Mouse (Mus musculus) ovary, postnatal 36 days (tissue): ENCODE results near the gene Rad51d.
A peak's percentile ranks its signal among the peaks of the same experiment; 100 is the strongest.
"Not testable (repeated sequence)": the region's sequence is repeated elsewhere in the genome, so short reads cannot be mapped to it uniquely, and the experiment has no call there.

ENCODE experiments used
- DNase-seq: peaks from one replicate; pipeline ENCODE4 v3.0.0; 2022; ENCODE audit warnings: low spot score, mixed read lengths

Rad51d gene

DNA sequence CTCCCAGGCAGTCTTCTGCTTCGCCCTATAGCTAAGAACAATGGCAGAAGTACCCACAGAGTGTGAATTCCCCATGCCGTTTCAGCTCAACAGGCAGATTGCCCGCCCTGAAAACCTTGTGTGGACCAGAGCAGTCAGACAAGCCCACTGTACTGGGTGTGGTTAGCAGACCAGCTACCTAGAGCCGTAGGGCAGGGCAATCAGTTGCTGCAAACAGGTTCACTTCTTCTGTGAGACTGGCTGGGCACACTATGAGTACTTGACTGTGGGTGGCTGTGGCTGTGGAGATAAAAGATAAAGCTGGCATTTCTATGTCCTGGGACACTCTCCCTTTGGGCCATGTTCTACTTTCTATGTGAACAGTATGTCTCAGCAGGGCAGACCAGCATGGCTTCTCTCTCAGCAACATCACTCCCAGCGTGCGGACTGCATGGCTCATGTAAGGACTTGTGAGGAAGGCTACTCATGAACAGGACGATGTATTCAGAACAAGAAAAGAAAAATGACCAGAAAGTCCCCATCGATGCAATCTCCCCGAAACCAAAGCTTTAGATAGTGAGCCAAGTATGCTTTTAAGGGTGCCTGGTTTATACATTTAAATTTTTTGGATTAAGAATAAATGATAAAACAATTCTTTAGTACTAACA lies 35.0 kb downstream of the Rad51d start:
- DNase-seq, result no peak

DNA sequence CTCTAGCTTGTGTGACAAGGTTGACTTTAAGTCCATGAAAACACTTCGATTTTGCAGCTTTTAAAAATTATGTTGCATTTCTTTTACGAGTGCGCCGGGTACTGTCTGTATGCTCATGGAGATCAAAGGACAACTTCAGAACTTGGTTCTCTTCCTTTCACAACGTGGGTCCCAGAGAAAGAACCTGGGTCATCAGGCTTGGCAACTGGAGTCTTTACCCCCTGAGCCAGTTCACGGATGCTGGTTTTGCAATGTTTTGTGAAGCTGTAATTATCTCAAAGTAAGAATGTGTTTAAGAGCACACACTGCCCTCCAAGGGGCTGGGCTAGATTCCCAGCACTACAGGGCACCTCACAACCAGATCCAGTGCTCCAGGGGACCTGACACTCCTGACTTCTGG lies 36.3 kb downstream of the Rad51d start:
- no peak for DNase-seq

DNA sequence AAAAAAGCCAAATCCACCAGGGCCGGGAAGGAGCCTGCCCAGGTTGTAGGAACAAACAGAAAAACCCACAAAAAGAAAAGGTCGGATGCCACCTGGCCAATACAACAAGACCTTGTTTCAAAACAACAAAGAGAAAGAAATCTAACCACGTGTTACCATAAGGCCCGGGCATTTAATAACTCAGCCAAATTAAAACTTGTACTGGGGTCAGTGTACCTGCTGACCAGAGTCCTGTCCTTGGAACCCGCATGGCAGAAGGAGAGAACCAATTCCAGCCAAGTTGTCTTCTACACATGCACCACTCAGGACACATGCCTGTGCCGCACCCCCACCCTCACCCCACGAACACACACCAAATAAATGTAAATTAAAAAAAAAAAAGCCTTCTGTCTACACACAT lies 37.5 kb downstream of the Rad51d start:
- DNase-seq, result no peak

DNA sequence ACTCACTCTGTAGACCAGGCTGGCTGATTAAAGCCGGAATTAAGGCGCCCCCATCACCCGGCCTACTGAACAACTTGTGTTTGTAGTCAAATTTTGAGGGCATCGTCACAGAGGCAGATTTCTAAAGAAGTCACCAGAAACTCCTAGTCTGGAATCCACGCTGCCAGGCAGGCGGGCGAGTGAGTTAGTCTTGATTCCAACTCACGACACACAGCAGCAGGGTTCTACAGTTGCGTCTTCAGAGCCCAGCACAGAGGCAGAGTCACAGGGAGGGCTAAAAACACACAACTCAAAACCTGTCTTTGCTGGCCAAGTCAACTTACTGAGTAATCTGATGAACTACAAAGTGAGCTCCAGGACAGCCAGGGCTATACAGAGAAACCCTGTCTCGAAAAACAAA lies 37.9 kb downstream of the Rad51d start:
- DNase-seq, result no peak

DNA sequence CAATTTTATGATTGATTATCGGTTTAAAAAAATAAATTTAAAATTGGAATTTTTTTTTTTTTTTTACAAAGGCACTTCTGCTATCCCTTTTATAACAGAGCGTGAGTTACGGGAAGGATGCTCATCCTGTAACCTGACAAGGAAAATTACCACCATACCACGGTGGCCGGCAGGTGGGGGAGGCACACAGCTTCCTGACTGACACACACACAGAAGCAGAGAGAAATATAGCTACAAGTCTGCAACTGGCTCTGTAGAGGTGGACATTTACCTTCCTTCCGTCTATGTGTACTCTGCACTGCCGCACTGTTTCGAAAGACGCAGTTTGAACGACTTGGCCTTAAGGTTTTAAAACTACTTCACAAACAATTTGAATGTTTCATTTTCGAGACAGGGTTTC lies 38.3 kb downstream of the Rad51d start:
- no peak for DNase-seq

DNA sequence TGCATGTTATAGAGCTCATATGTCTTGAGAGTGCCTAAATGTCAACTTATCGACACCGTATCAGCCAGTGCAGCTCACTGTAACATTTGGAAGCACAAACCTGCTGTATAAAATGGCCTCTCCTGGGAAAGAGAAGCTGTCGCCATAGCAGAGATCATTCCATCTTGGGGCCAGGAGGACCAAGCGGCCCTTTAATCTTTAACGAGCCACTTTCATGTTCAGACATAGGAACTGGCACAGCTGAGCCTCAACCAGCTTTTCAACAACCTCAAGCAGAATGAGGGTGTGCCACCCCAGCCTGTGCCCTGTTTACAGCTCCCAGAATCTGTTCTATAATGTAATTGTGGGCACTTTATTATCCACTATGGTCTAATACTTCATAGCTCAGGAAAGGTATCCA lies 40.2 kb downstream of the Rad51d start:
- DNase-seq, result no peak

DNA sequence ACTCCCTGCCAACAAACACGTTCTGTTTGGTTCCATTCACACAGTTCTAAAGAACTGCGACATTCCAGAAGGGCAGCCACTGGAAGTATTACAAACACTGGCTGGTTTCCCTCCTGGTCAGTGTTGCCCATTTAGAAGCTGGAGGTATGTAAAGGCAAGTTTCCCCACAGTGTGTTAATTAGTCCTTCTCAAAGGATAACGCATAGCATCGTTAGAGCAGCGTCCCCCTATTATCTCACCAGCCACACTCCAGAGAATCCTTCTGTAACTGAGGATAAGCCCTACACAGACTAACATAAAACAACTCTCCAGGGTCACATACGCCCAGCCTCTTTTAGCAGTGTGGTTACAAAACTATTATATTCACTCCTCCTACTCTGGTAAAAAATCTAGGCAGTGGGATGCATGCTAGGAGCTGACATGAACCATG lies 42.8 kb downstream of the Rad51d start:
- no peak for DNase-seq

DNA sequence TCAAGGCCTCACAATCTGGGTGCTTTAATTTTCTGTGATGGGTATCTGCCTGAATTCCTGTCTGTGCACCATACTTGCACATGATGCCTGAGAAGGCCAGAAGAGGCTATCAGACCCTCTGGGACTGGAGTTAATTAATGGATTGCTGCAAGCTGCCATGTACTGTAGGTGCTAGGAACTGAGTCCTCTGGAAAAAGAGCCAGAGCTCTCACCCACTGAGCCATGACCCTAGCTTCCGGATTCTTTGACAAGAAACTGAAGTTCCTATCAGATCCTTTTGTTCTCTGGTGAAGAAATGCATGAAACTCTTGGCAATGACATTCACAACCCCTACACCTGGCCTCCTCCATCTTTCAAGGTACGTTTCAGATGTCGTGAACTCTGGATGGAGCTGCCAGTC lies 43.5 kb downstream of the Rad51d start:
- no peak for DNase-seq

DNA sequence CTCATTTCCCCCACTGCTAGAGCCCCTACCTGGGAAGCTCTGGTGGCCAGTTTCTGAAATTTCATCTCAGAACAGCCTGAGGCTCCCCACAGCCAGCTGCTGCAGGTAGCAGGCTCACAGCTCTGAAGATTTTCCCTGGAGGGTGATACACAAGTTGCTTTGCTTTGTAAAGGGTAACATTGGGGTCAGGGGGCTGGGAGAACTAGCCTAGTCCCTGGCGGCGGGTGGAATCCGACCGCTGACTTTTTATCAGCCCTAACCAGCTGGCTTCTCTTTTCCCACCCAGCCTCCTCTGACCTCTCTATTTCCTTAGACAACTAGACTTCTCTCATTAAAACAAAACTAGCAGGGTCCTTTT lies 44.4 kb downstream of the Rad51d start:
- no peak for DNase-seq

DNA sequence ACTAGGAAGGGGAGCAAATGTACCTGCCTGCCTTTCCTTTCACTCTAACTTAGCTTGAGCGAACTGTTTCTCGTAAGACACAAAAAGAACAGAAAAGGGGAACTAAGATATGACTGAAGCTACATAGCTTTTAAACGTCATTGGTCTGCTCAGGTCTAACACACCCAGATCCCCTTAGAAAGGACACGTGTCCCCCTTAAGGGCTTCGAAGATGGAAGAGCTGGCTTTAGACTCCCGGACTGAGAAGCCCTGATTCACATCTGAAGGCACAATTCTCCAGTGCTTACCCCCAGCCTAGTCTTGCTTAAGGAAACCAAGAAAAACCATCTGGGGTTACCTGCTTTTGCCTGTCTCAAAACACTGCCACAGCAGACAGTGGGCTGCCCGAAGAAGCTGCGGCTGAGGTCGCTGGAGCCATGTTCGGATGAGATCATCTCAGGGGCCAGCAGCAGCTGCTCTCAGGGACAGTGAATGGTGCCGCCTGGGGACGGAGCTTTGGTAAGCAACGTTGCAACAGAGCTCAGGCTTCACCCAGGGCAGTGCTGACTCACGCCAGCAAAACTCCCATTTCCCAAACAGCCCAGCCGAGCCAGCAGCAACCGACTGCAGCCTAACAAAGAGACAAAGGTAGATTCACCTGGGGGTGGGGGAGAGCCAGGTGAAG lies 44.9 kb downstream of the Rad51d start:
- DNase-seq, result peak; percentile 68

DNA sequence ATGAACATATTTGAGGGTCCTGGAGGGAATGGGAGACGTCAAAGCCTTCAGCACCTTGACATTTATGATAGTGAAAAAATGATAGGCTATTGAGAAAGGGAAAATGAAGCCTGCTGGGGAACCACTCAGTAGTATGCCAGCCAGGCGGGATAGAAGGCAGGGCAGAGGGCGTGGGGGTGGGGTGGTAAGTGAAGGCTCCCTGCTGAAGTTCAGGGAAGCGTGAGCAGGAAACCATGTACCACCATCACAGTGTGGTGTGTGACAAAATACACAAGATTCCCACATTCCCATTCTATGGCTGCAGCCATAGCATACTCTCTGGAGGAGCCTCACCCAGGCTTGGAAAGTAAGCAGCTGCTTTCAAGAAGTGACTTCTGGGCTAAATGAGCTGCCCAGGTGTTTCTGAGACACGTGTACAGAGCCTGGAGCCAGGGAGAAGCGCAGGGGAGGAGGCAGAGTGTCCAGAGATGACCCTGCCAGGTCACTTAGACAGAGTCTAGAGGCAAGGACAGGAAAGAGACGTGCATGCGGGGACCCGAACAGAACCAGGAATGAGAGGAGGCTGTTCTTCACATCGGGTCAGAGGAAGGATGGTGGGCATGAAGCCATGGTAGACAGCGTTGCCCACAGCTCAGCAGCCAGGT lies 45.5 kb downstream of the Rad51d start:
- no peak for DNase-seq

DNA sequence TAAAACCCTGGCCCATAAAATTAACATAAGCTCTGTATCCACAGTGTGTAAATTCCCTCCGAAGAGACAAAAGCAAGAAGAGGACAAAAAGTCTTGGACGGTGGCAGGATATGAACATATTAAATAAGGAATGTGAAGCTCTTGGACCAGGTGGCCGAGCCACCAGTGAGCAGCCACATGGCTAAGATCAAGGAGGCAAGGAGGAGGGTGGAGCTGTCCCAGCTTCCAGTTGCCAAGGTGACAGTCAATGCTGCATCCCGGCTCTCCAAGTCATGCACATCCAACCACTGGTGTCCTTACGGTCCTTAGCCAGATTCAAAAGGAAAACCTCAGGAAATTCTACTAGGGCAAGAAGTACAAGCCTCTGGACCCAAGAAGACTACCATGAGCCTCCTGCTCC lies 51.9 kb downstream of the Rad51d start:
- DNase-seq, result no peak

DNA sequence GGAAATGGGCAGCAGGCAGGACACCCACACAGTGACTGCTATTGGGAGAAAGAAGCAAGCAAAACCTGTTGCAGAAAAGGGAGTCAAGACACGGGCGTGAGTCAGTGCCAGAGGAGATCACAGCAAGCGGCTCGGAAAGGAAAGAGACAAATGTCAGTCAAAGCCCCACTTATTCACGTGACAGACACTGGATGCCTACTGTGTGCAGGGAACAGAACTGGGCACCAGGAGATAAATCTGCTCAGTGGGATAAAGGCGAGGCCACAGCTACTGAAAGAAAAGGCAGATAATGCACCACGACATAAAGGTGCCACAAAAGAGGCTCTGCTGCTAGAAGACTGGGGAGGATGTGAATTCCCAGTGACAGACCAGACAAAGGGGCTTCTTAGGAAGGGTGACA lies 52.6 kb downstream of the Rad51d start:
- no peak for DNase-seq

DNA sequence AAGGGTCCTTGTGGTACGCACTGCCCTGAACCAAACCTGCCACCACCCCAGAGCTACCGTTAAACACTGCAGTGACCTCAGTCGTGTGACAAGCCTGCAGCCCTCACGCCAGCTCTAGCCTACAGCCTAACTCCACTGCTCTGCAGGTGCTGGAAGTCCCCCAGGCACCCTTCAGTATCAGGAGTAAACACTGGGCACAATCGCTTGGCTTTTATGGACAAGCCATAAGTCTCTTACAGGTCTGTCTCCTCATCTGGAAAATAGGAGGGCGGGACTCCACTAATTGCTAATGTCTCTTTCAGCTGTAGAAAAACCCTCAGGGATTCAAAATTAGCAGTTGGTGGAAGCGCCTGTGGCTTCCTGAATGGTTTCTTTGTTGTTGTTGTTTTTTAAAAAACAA lies 53.2 kb downstream of the Rad51d start:
- no peak for DNase-seq

DNA sequence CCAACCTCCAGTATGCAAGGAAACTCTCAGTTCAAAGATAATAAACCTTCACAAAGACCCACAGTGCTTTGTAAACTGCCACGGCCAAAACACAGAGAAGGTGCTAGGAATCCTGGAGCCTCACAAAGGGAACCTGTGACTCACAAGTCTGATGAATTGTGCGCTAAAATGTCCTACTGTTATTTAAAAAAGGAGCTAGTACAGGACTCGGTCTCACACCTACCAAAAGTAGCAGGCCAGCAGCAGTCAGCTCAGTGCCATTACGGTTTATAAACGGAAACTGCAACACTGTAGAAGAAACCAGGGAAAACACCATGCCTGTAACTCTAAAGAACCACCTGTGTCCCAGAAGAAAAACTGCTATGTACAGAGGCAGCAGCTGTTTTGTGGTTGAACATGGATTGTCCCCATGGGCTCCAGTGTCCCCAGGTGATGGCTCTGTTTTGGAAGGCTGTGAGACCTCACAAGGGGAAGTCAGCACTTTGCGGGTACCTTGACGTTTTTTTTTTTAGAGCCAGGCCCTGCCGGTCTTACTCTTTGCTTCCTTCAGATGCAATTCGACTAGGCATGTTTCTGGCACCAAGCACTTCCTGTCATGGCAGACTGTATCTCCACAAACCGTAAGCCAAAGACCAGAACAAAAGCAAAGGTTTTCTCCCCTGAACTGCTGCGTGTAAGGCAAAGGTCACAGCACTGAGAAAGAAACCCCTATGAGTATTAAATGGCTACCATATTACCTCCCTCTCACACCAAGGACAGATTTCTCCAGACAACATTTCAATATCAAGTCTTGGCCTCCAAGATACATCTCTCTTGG lies 54.6 kb downstream of the Rad51d start:
- no peak for DNase-seq

DNA sequence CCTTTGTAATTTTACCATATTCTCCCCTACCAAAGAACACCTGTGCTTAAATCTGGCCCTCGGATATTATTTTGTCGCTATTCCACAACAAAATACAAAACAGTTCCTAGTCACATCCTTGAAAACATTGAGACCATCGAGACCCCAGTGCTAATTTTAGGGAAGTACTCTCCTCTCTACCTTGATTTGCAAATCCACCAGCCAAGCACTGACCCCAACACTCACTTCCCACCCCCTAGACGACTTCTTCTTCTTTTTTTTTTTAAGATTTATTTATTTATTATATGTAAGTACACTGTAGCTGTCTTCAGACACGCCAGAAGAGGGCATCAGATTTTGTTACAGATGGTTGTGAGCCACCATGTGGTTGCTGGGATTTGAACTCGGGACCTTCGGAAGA lies 56.1 kb downstream of the Rad51d start:
- not testable (repeated sequence) for DNase-seq

DNA sequence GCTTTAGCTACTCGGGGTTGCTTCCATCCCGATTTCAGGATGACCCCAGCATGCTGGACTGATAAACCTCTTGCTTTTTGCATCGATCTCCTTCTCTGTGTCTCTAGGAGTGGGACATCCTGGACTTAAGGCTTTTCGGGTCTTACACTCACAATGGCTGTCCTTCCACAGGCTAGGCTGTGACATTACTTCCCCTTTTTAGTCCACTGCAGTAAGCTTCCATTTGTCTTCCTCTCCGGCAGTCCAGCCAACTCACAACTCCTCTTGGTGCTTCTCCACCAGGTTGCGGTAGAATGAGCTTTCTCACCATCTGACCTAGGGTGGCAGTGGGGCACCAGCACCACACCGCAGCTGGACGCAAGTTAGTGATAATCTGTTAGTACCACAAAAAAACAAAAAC lies 56.5 kb downstream of the Rad51d start:
- DNase-seq, result no peak

DNA sequence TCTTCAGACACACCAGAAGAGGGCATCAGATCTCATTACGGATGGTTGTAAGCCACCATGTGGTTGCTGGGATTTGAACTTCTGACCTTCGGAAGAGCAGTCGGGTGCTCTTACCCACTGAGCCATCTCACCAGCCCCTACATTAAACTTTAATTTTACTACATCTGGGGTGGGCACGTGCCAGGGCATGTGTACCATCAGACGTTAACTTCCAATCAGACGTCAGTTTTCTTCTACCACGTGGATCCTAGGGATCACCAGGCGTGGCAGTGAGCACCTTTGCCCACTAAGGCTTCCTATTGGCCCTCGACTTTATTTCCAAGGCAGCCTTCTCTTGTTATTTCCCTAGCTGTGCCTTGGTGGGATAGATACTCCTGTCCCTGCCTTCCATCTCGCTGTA lies 58.0 kb downstream of the Rad51d start:
- not testable (repeated sequence) for DNase-seq

DNA sequence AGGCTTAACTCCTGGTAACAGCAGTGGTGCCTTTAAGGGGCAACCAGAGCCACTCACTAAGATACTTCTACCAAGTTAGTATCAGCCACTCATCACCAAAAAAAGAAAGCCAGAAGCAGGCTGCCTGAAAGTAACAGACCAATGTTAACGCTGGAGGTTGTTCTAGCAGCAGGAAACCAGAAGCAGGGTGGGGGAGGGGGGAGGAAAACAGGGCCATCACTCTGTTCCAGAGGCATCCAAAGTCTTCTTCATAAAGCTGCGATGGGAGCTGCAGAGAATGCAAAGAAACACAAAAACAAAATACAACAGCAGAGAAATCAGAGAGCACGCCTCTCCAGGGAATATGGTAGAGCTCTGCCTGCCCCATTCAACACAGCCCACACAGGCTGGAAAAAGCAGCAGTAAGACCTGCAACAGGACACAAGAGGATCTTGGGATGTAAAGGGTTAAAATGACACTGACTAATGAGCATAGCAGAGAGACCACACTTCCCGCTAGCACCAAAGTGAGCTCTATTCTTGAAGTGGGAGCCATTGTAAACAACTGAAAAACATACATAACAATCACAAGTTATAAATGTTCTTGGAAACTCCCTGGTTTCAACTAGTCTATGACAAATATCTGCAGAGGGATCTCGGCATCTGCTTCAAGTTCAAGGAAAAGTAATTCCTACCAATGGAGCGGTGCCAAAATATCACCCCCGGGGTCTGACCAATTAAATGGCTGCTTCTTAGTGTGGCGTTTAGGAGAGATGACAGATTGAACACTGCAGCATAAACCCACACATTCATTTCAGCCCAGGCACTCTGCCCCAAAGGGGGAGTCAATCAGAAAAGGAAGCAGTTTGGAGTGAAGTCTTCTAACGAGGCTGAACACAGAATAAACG lies 59.2 kb downstream of the Rad51d start:
- no peak for DNase-seq

DNA sequence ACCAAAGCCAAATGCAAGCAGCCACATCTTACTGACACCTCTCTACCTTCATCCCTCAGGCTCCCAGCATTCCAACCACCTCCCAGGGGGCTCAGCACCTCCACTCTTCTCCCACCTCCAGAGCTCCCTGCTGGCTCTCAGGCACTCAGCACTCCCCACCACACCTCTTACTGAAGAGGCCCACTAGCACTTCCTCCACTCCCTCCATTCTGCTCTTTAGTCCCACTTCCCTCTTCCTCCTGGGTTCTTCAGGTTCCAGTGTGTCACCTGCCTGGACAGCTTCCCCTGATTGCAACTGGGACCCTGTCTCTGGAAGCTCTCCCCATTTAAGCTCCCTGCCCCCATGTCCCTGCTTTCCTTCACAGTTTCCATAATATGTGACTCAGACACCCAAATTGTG lies 63.6 kb downstream of the Rad51d start:
- DNase-seq, result no peak
